Mouse (Mus musculus) myocyte (in vitro differentiated cells): ENCODE measurements around the gene Cklf. TPM values are rescaled to one million over a fixed set of nuclear protein-coding genes. Genes with fewer than 3 reads are reported as not detected.

Source experiments
- H3K27me3 ChIP-seq: one replicate; pipeline ENCODE4 v1.6.1; 2011; ENCODE audit not compliant: control insufficient read depth, insufficient read depth, insufficient read length
- H3K36me3 ChIP-seq: one replicate; pipeline ENCODE4 v1.6.1; 2011; ENCODE audit not compliant: control insufficient read depth, insufficient read depth
- H3K4me2 ChIP-seq: one replicate; pipeline ENCODE4 v1.6.1; 2011; ENCODE audit warnings: low read depth, control low read depth
- H3K4me3 ChIP-seq: one replicate; pipeline ENCODE4 v1.5.1; 2011; ENCODE audit warnings: mild to moderate bottlenecking, control low read depth, moderate library complexity
- H3K79me2 ChIP-seq: one replicate; pipeline ENCODE4 v1.6.1; 2011; ENCODE audit not compliant: control insufficient read depth, insufficient read depth
- H3ac ChIP-seq: one replicate; pipeline ENCODE4 v1.6.1; 2011; ENCODE audit not compliant: control insufficient read depth, insufficient read length
- CEBPB ChIP-seq: IDR thresholded peaks from 2 replicates; pipeline ENCODE4 v1.6.1; 2011; ENCODE audit warnings: mild to moderate bottlenecking, moderate library complexity; ENCODE audit not compliant: poor library complexity, insufficient read depth, severe bottlenecking
- E2F4 ChIP-seq: IDR thresholded peaks from one replicate; pipeline ENCODE4 v1.6.1; 2011; ENCODE audit warnings: mild to moderate bottlenecking, control low read depth, moderate library complexity; ENCODE audit not compliant: insufficient read depth
- MAX ChIP-seq: IDR thresholded peaks from one replicate; pipeline ENCODE4 v1.6.1; 2011; ENCODE audit warnings: low read depth, mild to moderate bottlenecking, control low read depth
- MYOD1 ChIP-seq, 3 experiments: IDR thresholded peaks; one replicate each; pipeline ENCODE4 v1.6.1; 2011; ENCODE audit warnings: control low read depth in 2 of 3, low read depth in 2 of 3, mild to moderate bottlenecking in 2 of 3, moderate library complexity in 1 of 3; ENCODE audit not compliant: insufficient read length in 2 of 3, control insufficient read depth in 1 of 3
- MYOG ChIP-seq, 3 experiments: IDR thresholded peaks; one replicate each; pipeline ENCODE4 v1.6.1; 2011; ENCODE audit warnings: control low read depth in 2 of 3, low read depth in 2 of 3, mild to moderate bottlenecking in 2 of 3; ENCODE audit not compliant: insufficient read length in 2 of 3, control insufficient read depth in 1 of 3, insufficient read depth in 1 of 3
- POLR2A ChIP-seq: IDR thresholded peaks from one replicate; pipeline ENCODE4 v1.6.1; 2011; ENCODE audit warnings: low read depth, mild to moderate bottlenecking, control low read depth, moderate library complexity; ENCODE audit not compliant: insufficient read length
- POLR2AphosphoS2 ChIP-seq: IDR thresholded peaks from one replicate; pipeline ENCODE4 v1.6.1; 2011; ENCODE audit warnings: low read depth, control low read depth; ENCODE audit not compliant: insufficient read length
- REST ChIP-seq: IDR thresholded peaks from one replicate; pipeline ENCODE4 v1.6.1; 2011; ENCODE audit warnings: mild to moderate bottlenecking, control low read depth, moderate library complexity; ENCODE audit not compliant: insufficient read depth, insufficient read length
- SRF ChIP-seq: IDR thresholded peaks from one replicate; pipeline ENCODE4 v1.6.1; 2011; ENCODE audit warnings: low read depth; ENCODE audit not compliant: control insufficient read depth, insufficient read length
- TCF12 ChIP-seq: IDR thresholded peaks from one replicate; pipeline ENCODE4 v1.6.1; 2011; ENCODE audit warnings: mild to moderate bottlenecking, control low read depth; ENCODE audit not compliant: poor library complexity, insufficient read depth, severe bottlenecking
- TCF3 ChIP-seq: IDR thresholded peaks from one replicate; pipeline ENCODE4 v1.6.1; 2011; ENCODE audit warnings: low read depth, control low read depth; ENCODE audit not compliant: insufficient read length
- USF1 ChIP-seq: IDR thresholded peaks from one replicate; pipeline ENCODE4 v1.6.1; 2011; ENCODE audit warnings: low read depth, mild to moderate bottlenecking, control low read depth, moderate library complexity
- polyA plus RNA-seq: library from polyadenylated mRNA; unstranded; fragments of >200 nt; fragmentation: generic; extraction: Trizol; gene quantifications from one replicate; pipeline ENCODE4 v1.2.1, GENCODE M21; 2012; ENCODE audit warnings: missing spikeins

Cklf gene
- polyA plus RNA-seq, 1 experiment = 12.2 TPM

GRCm38 (mm10) chr8:104232039-104232438, 18.6 kb upstream of the Cklf start:
- Histone ChIP-seq H3K4me2 (no peak overlapping the region), H3K4me3 (no peak overlapping the region), H3ac (no peak overlapping the region), H3K79me2 (no peaks in the 10 kb centered on the region), H3K27me3 (no peaks in the 10 kb centered on the region), H3K36me3 (peaks cover 21% of the 10 kb centered on the region)
- TF ChIP-seq REST (no peak), POLR2AphosphoS2 (no peak), TCF12 (no peak), MAX (no peak), USF1 (no peak), E2F4 (no peak), POLR2A (no peak), CEBPB (no peak), MYOD1 (IDR thresholded peaks at IDR 0.05; ENCODE audit: control insufficient read depth in 1 of 3, insufficient read length in 2 of 3, low read depth in 2 of 3) (no peak), MYOG (IDR thresholded peaks at IDR 0.05; ENCODE audit: control insufficient read depth in 1 of 3, insufficient read depth in 1 of 3, insufficient read length in 2 of 3, low read depth in 2 of 3) (no peak), TCF3 (no peak), SRF (no peak)

- Histone ChIP-seq H3K4me3 (no peak overlapping the region), H3K4me2 (no peak overlapping the region), H3K27me3 (no peaks in the 10 kb centered on the region), H3ac (no peak overlapping the region), H3K36me3 (peaks cover 26% of the 10 kb centered on the region), H3K79me2 (no peaks in the 10 kb centered on the region)
- TF ChIP-seq E2F4 (no peak), REST (no peak), USF1 (no peak), MYOD1 (IDR thresholded peaks at IDR 0.05; ENCODE audit: control insufficient read depth in 1 of 3, insufficient read length in 2 of 3, low read depth in 2 of 3) (no peak), SRF (no peak), TCF12 (no peak), CEBPB (no peak), POLR2AphosphoS2 (no peak), MYOG (IDR thresholded peaks at IDR 0.05; ENCODE audit: control insufficient read depth in 1 of 3, insufficient read depth in 1 of 3, insufficient read length in 2 of 3, low read depth in 2 of 3) (no peak), TCF3 (no peak), POLR2A (no peak)
Observed at GRCm38 (mm10) chr8:104232919-104233318, 17.7 kb upstream of the Cklf start.

GRCm38 (mm10) chr8:104234573-104234972, 16.1 kb upstream of the Cklf start:
- no peaks in the 10 kb centered on the region for H3K79me2 ChIP-seq
- H3K4me2 ChIP-seq = no peak overlapping the region
- TF ChIP-seq SRF (no peak), USF1 (no peak), TCF3 (no peak), MYOG (IDR thresholded peaks at IDR 0.05; ENCODE audit: control insufficient read depth in 1 of 3, insufficient read depth in 1 of 3, insufficient read length in 2 of 3, low read depth in 2 of 3) (no peak), CEBPB (no peak), POLR2AphosphoS2 (no peak), E2F4 (no peak), MAX (no peak), POLR2A (no peak), MYOD1 (IDR thresholded peaks at IDR 0.05; ENCODE audit: control insufficient read depth in 1 of 3, insufficient read length in 2 of 3, low read depth in 2 of 3) (no peak), REST (no peak)
- H3K4me3 ChIP-seq = no peak overlapping the region
- H3K27me3 ChIP-seq = no peaks in the 10 kb centered on the region
- H3ac ChIP-seq = no peak overlapping the region
- H3K36me3 ChIP-seq = peaks cover 28% of the 10 kb centered on the region

- Histone ChIP-seq H3K36me3 (peaks cover 23% of the 10 kb centered on the region), H3K27me3 (no peaks in the 10 kb centered on the region), H3K79me2 (no peaks in the 10 kb centered on the region), H3ac (no peak overlapping the region), H3K4me2 (no peak overlapping the region), H3K4me3 (no peak overlapping the region)
- no peak for TF ChIP-seq POLR2AphosphoS2
- no peak for TF ChIP-seq E2F4
- TF ChIP-seq CEBPB = no peak
- no peak for TF ChIP-seq SRF
- no peak for TF ChIP-seq REST
- no peak for TF ChIP-seq TCF3
- no peak for TF ChIP-seq MAX
- TF ChIP-seq POLR2A = no peak
- TF ChIP-seq USF1 = no peak
- TF ChIP-seq MYOG (IDR thresholded peaks at IDR 0.05; ENCODE audit: control insufficient read depth in 1 of 3, insufficient read depth in 1 of 3, insufficient read length in 2 of 3, low read depth in 2 of 3) = no peak
- no peak for TF ChIP-seq MYOD1 (IDR thresholded peaks at IDR 0.05; ENCODE audit: control insufficient read depth in 1 of 3, insufficient read length in 2 of 3, low read depth in 2 of 3)
- no peak for TF ChIP-seq TCF12
Observed at GRCm38 (mm10) chr8:104239418-104239861, 11.2 kb upstream of the Cklf start.
